Mouse (Mus musculus): ENCODE data around the gene Hlx. TPM values are rescaled to one million over a fixed set of nuclear protein-coding genes. Genes with fewer than 3 reads are reported as not detected.

Hlx gene
- polyA plus RNA-seq, 1 experiment from 2014 or later: 7.0 TPM

- Histone ChIP-seq H3K27ac (ENCODE audit: low read depth, low read length) (no peak overlapping the region), H3K36me3 (ENCODE audit: control insufficient read depth, insufficient read depth, low read length) (no peaks in the 10 kb centered on the region), H3K4me1 (ENCODE audit: control insufficient read depth, insufficient read depth, low read length) (0 out of 2 replicates have a peak, but pooled peaks cover 6% of the 10 kb centered on the region), H3K9me3 (replicated peaks; ENCODE audit: control insufficient read depth, low read length) (no peaks in the 10 kb centered on the region), H3K27me3 (ENCODE audit: control insufficient read depth, insufficient read depth, low read length) (peaks cover 50% of the 10 kb centered on the region), H3K4me2 (no peak overlapping the region), H3K4me3 (ENCODE audit: low read depth, low read length) (no peak overlapping the region), H3K9ac (ENCODE audit: low read depth, low read length) (no peak overlapping the region)
- 69% methylated on average over 5 of the region's 5 CpGs for WGBS (ENCODE audit: insufficient replicate concordance)
- no peak for ATAC-seq (replicated peaks; ENCODE audit: insufficient number of reproducible peaks, low FRiP score, low TSS enrichment)
Measured at GRCm38 (mm10) chr1:184713716-184714115, 18.7 kb downstream of the Hlx start.

- no peaks in the 10 kb centered on the region for H3K36me3 ChIP-seq (ENCODE audit: control insufficient read depth, insufficient read depth, low read length)
- H3K9me3 ChIP-seq (replicated peaks; ENCODE audit: control insufficient read depth, low read length): no peaks in the 10 kb centered on the region
- H3K27me3 ChIP-seq (ENCODE audit: control insufficient read depth, insufficient read depth, low read length): no peaks in the 10 kb centered on the region
- WGBS (ENCODE audit: insufficient replicate concordance): 76% methylated on average over 4 of the region's 4 CpGs
- H3K4me3 ChIP-seq (ENCODE audit: low read depth, low read length): no peak overlapping the region
- no peak for ATAC-seq (replicated peaks; ENCODE audit: insufficient number of reproducible peaks, low FRiP score, low TSS enrichment)
- H3K4me2 ChIP-seq: no peak overlapping the region
- H3K27ac ChIP-seq (ENCODE audit: low read depth, low read length): no peak overlapping the region
- H3K9ac ChIP-seq (ENCODE audit: low read depth, low read length): no peak overlapping the region
- H3K4me1 ChIP-seq (ENCODE audit: control insufficient read depth, insufficient read depth, low read length): no peaks in the 10 kb centered on the region
Measured at GRCm38 (mm10) chr1:184707532-184708248, 24.7 kb downstream of the Hlx start.

GRCm38 (mm10) chr1:184704901-184705300 is 27.5 kb downstream of the Hlx start:
- Histone ChIP-seq H3K4me1 (ENCODE audit: control insufficient read depth, insufficient read depth, low read length) (no peaks in the 10 kb centered on the region), H3K4me3 (ENCODE audit: low read depth, low read length) (no peak overlapping the region), H3K4me2 (no peak overlapping the region), H3K36me3 (ENCODE audit: control insufficient read depth, insufficient read depth, low read length) (no peaks in the 10 kb centered on the region), H3K9ac (ENCODE audit: low read depth, low read length) (no peak overlapping the region), H3K27ac (ENCODE audit: low read depth, low read length) (no peak overlapping the region), H3K9me3 (replicated peaks; ENCODE audit: control insufficient read depth, low read length) (no peaks in the 10 kb centered on the region), H3K27me3 (ENCODE audit: control insufficient read depth, insufficient read depth, low read length) (no peaks in the 10 kb centered on the region)
- ATAC-seq (replicated peaks; ENCODE audit: insufficient number of reproducible peaks, low FRiP score, low TSS enrichment): no peak
- 50% methylated on average over 3 of the region's 3 CpGs for WGBS (ENCODE audit: insufficient replicate concordance)

GRCm38 (mm10) chr1:184699295-184699694 is 33.1 kb downstream of the Hlx start:
- H3K4me2 ChIP-seq: no peak overlapping the region
- 75% methylated on average over 1 of the region's 1 CpGs for WGBS (ENCODE audit: insufficient replicate concordance)
- H3K9ac ChIP-seq (ENCODE audit: low read depth, low read length): no peak overlapping the region
- no peak overlapping the region for H3K27ac ChIP-seq (ENCODE audit: low read depth, low read length)
- H3K27me3 ChIP-seq (ENCODE audit: control insufficient read depth, insufficient read depth, low read length): no peaks in the 10 kb centered on the region
- no peaks in the 10 kb centered on the region for H3K9me3 ChIP-seq (replicated peaks; ENCODE audit: control insufficient read depth, low read length)
- H3K4me3 ChIP-seq (ENCODE audit: low read depth, low read length): no peak overlapping the region
- H3K36me3 ChIP-seq (ENCODE audit: control insufficient read depth, insufficient read depth, low read length): no peaks in the 10 kb centered on the region
- H3K4me1 ChIP-seq (ENCODE audit: control insufficient read depth, insufficient read depth, low read length): no peaks in the 10 kb centered on the region
- ATAC-seq (replicated peaks; ENCODE audit: insufficient number of reproducible peaks, low FRiP score, low TSS enrichment): no peak

GRCm38 (mm10) chr1:184695451-184695850 is 37.0 kb downstream of the Hlx start:
- H3K4me2 ChIP-seq: no peak overlapping the region
- no peak overlapping the region for H3K9ac ChIP-seq (ENCODE audit: low read depth, low read length)
- ATAC-seq (replicated peaks; ENCODE audit: insufficient number of reproducible peaks, low FRiP score, low TSS enrichment): no peak
- 65% methylated on average over 2 of the region's 2 CpGs for WGBS (ENCODE audit: insufficient replicate concordance)
- no peak overlapping the region for H3K27ac ChIP-seq (ENCODE audit: low read depth, low read length)
- H3K9me3 ChIP-seq (replicated peaks; ENCODE audit: control insufficient read depth, low read length): no peaks in the 10 kb centered on the region
- H3K4me1 ChIP-seq (ENCODE audit: control insufficient read depth, insufficient read depth, low read length): no peaks in the 10 kb centered on the region
- H3K27me3 ChIP-seq (ENCODE audit: control insufficient read depth, insufficient read depth, low read length): no peaks in the 10 kb centered on the region
- no peak overlapping the region for H3K4me3 ChIP-seq (ENCODE audit: low read depth, low read length)
- no peaks in the 10 kb centered on the region for H3K36me3 ChIP-seq (ENCODE audit: control insufficient read depth, insufficient read depth, low read length)

- no peak overlapping the region for H3K27ac ChIP-seq (ENCODE audit: low read depth, low read length)
- H3K27me3 ChIP-seq (ENCODE audit: control insufficient read depth, insufficient read depth, low read length): no peaks in the 10 kb centered on the region
- H3K36me3 ChIP-seq (ENCODE audit: control insufficient read depth, insufficient read depth, low read length): no peaks in the 10 kb centered on the region
- no peak overlapping the region for H3K9ac ChIP-seq (ENCODE audit: low read depth, low read length)
- no peaks in the 10 kb centered on the region for H3K9me3 ChIP-seq (replicated peaks; ENCODE audit: control insufficient read depth, low read length)
- H3K4me3 ChIP-seq (ENCODE audit: low read depth, low read length): no peak overlapping the region
- H3K4me1 ChIP-seq (ENCODE audit: control insufficient read depth, insufficient read depth, low read length): no peaks in the 10 kb centered on the region
- no peak for ATAC-seq (replicated peaks; ENCODE audit: insufficient number of reproducible peaks, low FRiP score, low TSS enrichment)
- H3K4me2 ChIP-seq: no peak overlapping the region
- 66% methylated on average over 10 of the region's 10 CpGs for WGBS (ENCODE audit: insufficient replicate concordance)
Measured at GRCm38 (mm10) chr1:184692204-184692904, 40.1 kb downstream of the Hlx start.

- no peak overlapping the region for H3K4me3 ChIP-seq (ENCODE audit: low read depth, low read length)
- no peak overlapping the region for H3K27ac ChIP-seq (ENCODE audit: low read depth, low read length)
- 76% methylated on average over 8 of the region's 8 CpGs for WGBS (ENCODE audit: insufficient replicate concordance)
- no peak overlapping the region for H3K9ac ChIP-seq (ENCODE audit: low read depth, low read length)
- H3K27me3 ChIP-seq (ENCODE audit: control insufficient read depth, insufficient read depth, low read length): no peaks in the 10 kb centered on the region
- no peaks in the 10 kb centered on the region for H3K9me3 ChIP-seq (replicated peaks; ENCODE audit: control insufficient read depth, low read length)
- ATAC-seq (replicated peaks; ENCODE audit: insufficient number of reproducible peaks, low FRiP score, low TSS enrichment): no peak
- no peaks in the 10 kb centered on the region for H3K36me3 ChIP-seq (ENCODE audit: control insufficient read depth, insufficient read depth, low read length)
- H3K4me1 ChIP-seq (ENCODE audit: control insufficient read depth, insufficient read depth, low read length): no peaks in the 10 kb centered on the region
- no peak overlapping the region for H3K4me2 ChIP-seq
Measured at GRCm38 (mm10) chr1:184691240-184691639, 41.2 kb downstream of the Hlx start.

- H3K36me3 ChIP-seq (ENCODE audit: control insufficient read depth, insufficient read depth, low read length): no peaks in the 10 kb centered on the region
- H3K4me3 ChIP-seq (ENCODE audit: low read depth, low read length): no peak overlapping the region
- no peaks in the 10 kb centered on the region for H3K27me3 ChIP-seq (ENCODE audit: control insufficient read depth, insufficient read depth, low read length)
- H3K9me3 ChIP-seq (replicated peaks; ENCODE audit: control insufficient read depth, low read length): no peaks in the 10 kb centered on the region
- no peak overlapping the region for H3K9ac ChIP-seq (ENCODE audit: low read depth, low read length)
- 35% methylated on average over 7 of the region's 7 CpGs for WGBS (ENCODE audit: insufficient replicate concordance)
- no peak overlapping the region for H3K27ac ChIP-seq (ENCODE audit: low read depth, low read length)
- no peak for ATAC-seq (replicated peaks; ENCODE audit: insufficient number of reproducible peaks, low FRiP score, low TSS enrichment)
- H3K4me1 ChIP-seq (ENCODE audit: control insufficient read depth, insufficient read depth, low read length): no peaks in the 10 kb centered on the region
- H3K4me2 ChIP-seq: no peak overlapping the region
Measured at GRCm38 (mm10) chr1:184688026-184688425, 44.4 kb downstream of the Hlx start.

- Histone ChIP-seq H3K27ac (ENCODE audit: low read depth, low read length) (no peak overlapping the region), H3K36me3 (ENCODE audit: control insufficient read depth, insufficient read depth, low read length) (no peaks in the 10 kb centered on the region), H3K27me3 (ENCODE audit: control insufficient read depth, insufficient read depth, low read length) (no peaks in the 10 kb centered on the region), H3K9me3 (replicated peaks; ENCODE audit: control insufficient read depth, low read length) (no peaks in the 10 kb centered on the region), H3K9ac (ENCODE audit: low read depth, low read length) (no peak overlapping the region), H3K4me1 (ENCODE audit: control insufficient read depth, insufficient read depth, low read length) (no peaks in the 10 kb centered on the region), H3K4me3 (ENCODE audit: low read depth, low read length) (no peak overlapping the region), H3K4me2 (no peak overlapping the region)
- 26% methylated on average over 4 of the region's 4 CpGs for WGBS (ENCODE audit: insufficient replicate concordance)
- no peak for ATAC-seq (replicated peaks; ENCODE audit: insufficient number of reproducible peaks, low FRiP score, low TSS enrichment)
Measured at GRCm38 (mm10) chr1:184687512-184687911, 44.9 kb downstream of the Hlx start.
